Mouse (Mus musculus) bone marrow, adult 2 months (tissue): ENCODE data around the gene Lsm14a. TPM values are rescaled to one million over a fixed set of nuclear protein-coding genes. Genes with fewer than 3 reads are reported as not detected.

ENCODE experiments used
- H3K27ac ChIP-seq: fragments of 200-500 bp; 2 replicates; pipeline ENCODE4 v1.5.1; 2012; ENCODE audit warnings: low read depth, mild to moderate bottlenecking, control low read depth, inconsistent platforms, low read length; ENCODE audit not compliant: control insufficient read depth, poor library complexity, insufficient read depth
- H3K4me1 ChIP-seq: fragments of 200-500 bp; 2 replicates; pipeline ENCODE4 v1.6.1; 2011; ENCODE audit warnings: low read length; ENCODE audit not compliant: control insufficient read depth, insufficient read depth
- H3K4me3 ChIP-seq: fragments of 200-500 bp; replicated peaks from 2 replicates; pipeline ENCODE3; 2011; ENCODE audit warnings: mild to moderate bottlenecking, low read depth, low read length, control low read depth; ENCODE audit not compliant: control insufficient read depth
- CTCF ChIP-seq: fragments of 200-500 bp; IDR thresholded peaks from 2 replicates; pipeline ENCODE4 v1.5.1; 2011; ENCODE audit warnings: low read length, control low read depth; ENCODE audit not compliant: control insufficient read depth, insufficient read depth
- POLR2A ChIP-seq: fragments of 200-500 bp; IDR thresholded peaks from 2 replicates; pipeline ENCODE4 v1.6.1; 2011; ENCODE audit warnings: low read depth, mild to moderate bottlenecking, control low read depth, low read length, borderline replicate concordance; ENCODE audit not compliant: control insufficient read depth
- WGBS: fragments of 180-500 bp; shearing (Covaris S2); methylation state at CpG from one replicate; pipeline ENCODE4 v1.1.7; 2018; 5-methylcytosine and 5-hydroxymethylcytosine counted together
- polyA plus RNA-seq: library from polyadenylated mRNA; stranded (reverse); fragments of >200 nt; gene quantifications from 2 replicates; pipeline ENCODE4 v1.2.4, GENCODE M21; 2011; ENCODE audit warnings: low replicate concordance; ENCODE audit not compliant: missing spikeins, insufficient read depth, insufficient read length

Gene Lsm14a
- polyA plus RNA-seq, 1 experiment = 64.8 TPM

- Histone ChIP-seq H3K4me1 (no peaks in the 10 kb centered on the region), H3K4me3 (peak within 1 kb of the TSS; percentile 95), H3K27ac (peak within 1 kb of the TSS; percentile 83; the same call in 1 of the 2 replicates)
- TF ChIP-seq CTCF (no peak), POLR2A (peak; percentile 81; the same call in 1 of the 2 replicates)
- WGBS = under 1% methylated on average over 41 of the region's 41 CpGs
These were observed 79.7 kb downstream of the Lsm14a start, which contains the start of gene 4931406P16Rik for GRCm38 (mm10) chr7:34313443-34313875. TSS of gene 4931406P16Rik (minus strand) at chr7:34313551.

GRCm38 (mm10) chr7:34312786-34313442 is 80.2 kb downstream of the Lsm14a start:
- H3K4me1 ChIP-seq = no peaks in the 10 kb centered on the region
- peak overlapping the region; percentile 83; the same call in 1 of the 2 replicates for H3K27ac ChIP-seq
- under 1% methylated on average over 70 of the region's 73 CpGs for WGBS
- H3K4me3 ChIP-seq = peak overlapping the region; percentile 95
- TF ChIP-seq CTCF (no peak), POLR2A (no peak)

- Histone ChIP-seq H3K4me3 (no peak overlapping the region), H3K4me1 (no peaks in the 10 kb centered on the region), H3K27ac (no peak overlapping the region)
- 86% methylated on average over 5 of the region's 5 CpGs for WGBS
- TF ChIP-seq CTCF = no peak
- no peak for TF ChIP-seq POLR2A
These were observed 83.8 kb downstream of the Lsm14a start for GRCm38 (mm10) chr7:34309186-34309764.

GRCm38 (mm10) chr7:34308586-34308985 is 84.5 kb downstream of the Lsm14a start:
- WGBS = 82% methylated on average over 5 of the region's 5 CpGs
- Histone ChIP-seq H3K4me1 (no peaks in the 10 kb centered on the region), H3K27ac (no peak overlapping the region), H3K4me3 (no peak overlapping the region)
- no peak for TF ChIP-seq CTCF
- no peak for TF ChIP-seq POLR2A

- WGBS = 80% methylated on average over 4 of the region's 4 CpGs
- Histone ChIP-seq H3K27ac (no peak overlapping the region), H3K4me3 (no peak overlapping the region), H3K4me1 (no peaks in the 10 kb centered on the region; the same call in 1 of the 2 replicates)
- TF ChIP-seq CTCF (no peak), POLR2A (no peak)
These were observed 87.7 kb downstream of the Lsm14a start for GRCm38 (mm10) chr7:34305454-34305853.

- WGBS = 64% methylated on average over 1 of the region's 1 CpGs
- Histone ChIP-seq H3K4me1 (peaks cover 2% of the 10 kb centered on the region; the same call in 1 of the 2 replicates), H3K4me3 (no peak overlapping the region), H3K27ac (no peak overlapping the region)
- TF ChIP-seq POLR2A (no peak), CTCF (no peak)
These were observed 90.5 kb downstream of the Lsm14a start for GRCm38 (mm10) chr7:34302651-34303050.

GRCm38 (mm10) chr7:34301952-34302351 is 91.2 kb downstream of the Lsm14a start:
- 41% methylated on average over 3 of the region's 3 CpGs for WGBS
- Histone ChIP-seq H3K27ac (no peak overlapping the region), H3K4me1 (peaks cover 2% of the 10 kb centered on the region; the same call in 1 of the 2 replicates), H3K4me3 (no peak overlapping the region)
- TF ChIP-seq CTCF (no peak), POLR2A (no peak)

- Histone ChIP-seq H3K4me3 (no peak overlapping the region), H3K27ac (no peak overlapping the region), H3K4me1 (peaks cover 2% of the 10 kb centered on the region; the same call in 1 of the 2 replicates)
- 85% methylated on average over 2 of the region's 2 CpGs for WGBS
- TF ChIP-seq POLR2A (no peak), CTCF (no peak)
These were observed 94.3 kb downstream of the Lsm14a start for GRCm38 (mm10) chr7:34298818-34299217.

- Histone ChIP-seq H3K4me1 (peaks cover 2% of the 10 kb centered on the region; the same call in 1 of the 2 replicates), H3K27ac (no peak overlapping the region), H3K4me3 (no peak overlapping the region)
- TF ChIP-seq CTCF (no peak), POLR2A (no peak)
- WGBS = 89% methylated on average over 3 of the region's 3 CpGs
These were observed 97.0 kb downstream of the Lsm14a start for GRCm38 (mm10) chr7:34296124-34296523.

Other genes starting within 250 kb of the Lsm14a start
- 50.3 and 72.5 TPM in 2 replicates for gene Uba2, start 223.7 kb downstream of the Lsm14a start, polyA plus RNA-seq
- 7.5 and 17.9 TPM in 2 replicates for gene Pdcd2l, start 196.7 kb downstream of the Lsm14a start, polyA plus RNA-seq
- 155 and 306 TPM in 2 replicates for gene Gpi1, start 163.0 kb downstream of the Lsm14a start, polyA plus RNA-seq
- not detected in 2 replicates for gene Gm6096, start 142.3 kb downstream of the Lsm14a start, polyA plus RNA-seq
- gene 4931406P16Rik, start 79.8 kb downstream of the Lsm14a start, polyA plus RNA-seq = 6.0 and 13.3 TPM in 2 replicates